Comparison of ENCODE assay signal across 10 mouse cellular contexts in genomic region chr13:98572011-98572570, GRCm38 (mm10).
A peak's percentile ranks its signal among the peaks of the same experiment; 100 is the strongest.
DNase-seq lines count a peak whose midpoint lies in the region; ATAC-seq and TF ChIP-seq lines count a peak whose summit lies in the region.
"Had no signal": no experiment of that assay in that cellular context is flagged by ENCODE, and none has a peak within 500 bp of the region (broad histone marks: within the 10 kb centered on the region; RNA-seq: fewer than 3 reads in every experiment).

No protein-coding gene starts in this region.

- ATAC-seq in lung, embryonic 14.5 days (ENCODE audit: insufficient read depth) = peak; percentile 48; the same call in 1 of the 2 replicates
- no peak for ATAC-seq in forebrain, embryonic 16.5 days
- ATAC-seq in limb, embryonic 13.5 days (ENCODE audit: low FRiP score, low read depth) = peak; percentile 61; the same call in 1 of the 2 replicates
- ATAC-seq in stomach, embryonic 14.5 days (ENCODE audit: insufficient number of reproducible peaks, insufficient read depth, low FRiP score, low read depth) = peak; percentile 33; the same call in 1 of the 2 replicates
- ATAC-seq in activated CD4-positive, CD25-positive, alpha-beta regulatory T cell, adult 4 months = no peak
- ATAC-seq: Patski had no signal

- peak overlapping the region; percentile 81 for H3K4me2 ChIP-seq in lung, embryonic 14.5 days
- H3K4me2 ChIP-seq in forebrain, embryonic 16.5 days (ENCODE audit: low read length) = peak overlapping the region; percentile 52
- H3K4me2 ChIP-seq in limb, embryonic 13.5 days (replicated peaks) = peak overlapping the region; percentile 83
- H3K4me2 ChIP-seq in stomach, embryonic 14.5 days (replicated peaks; ENCODE audit: low read depth, low read length) = peak overlapping the region; percentile 59

- no peak for DNase-seq in lung, embryonic 14.5 days
- DNase-seq in lung, postnatal 4 days = no peak
- no peak for DNase-seq in kidney, adult 18-20 months
- DNase-seq: cerebellum, adult 11 months; lung, postnatal 10 days had no signal

- no peaks in the 10 kb centered on the region for H3K36me3 ChIP-seq in lung, embryonic 14.5 days (ENCODE audit: insufficient read depth)
- H3K36me3 ChIP-seq in forebrain, embryonic 16.5 days (ENCODE audit: control insufficient read depth, insufficient read depth) = no peaks in the 10 kb centered on the region
- no peaks in the 10 kb centered on the region for H3K36me3 ChIP-seq in limb, embryonic 13.5 days
- no peaks in the 10 kb centered on the region for H3K36me3 ChIP-seq in stomach, embryonic 14.5 days (ENCODE audit: control insufficient read depth, insufficient read depth, low read length)

- peak overlapping the region; percentile 36; the same call in 1 of the 2 replicates for H3K9ac ChIP-seq in lung, embryonic 14.5 days
- H3K9ac ChIP-seq in forebrain, embryonic 16.5 days (replicated peaks; ENCODE audit: low read depth, low read length) = no peak overlapping the region
- H3K9ac ChIP-seq in limb, embryonic 13.5 days = no peak overlapping the region
- no peak overlapping the region for H3K9ac ChIP-seq in stomach, embryonic 14.5 days (replicated peaks; ENCODE audit: low read depth, low read length)

- WGBS in lung, embryonic 14.5 days = 13% methylated on average over 12 of the region's 14 CpGs
- WGBS in forebrain, embryonic 16.5 days = 2% methylated on average over 10 of the region's 14 CpGs
- WGBS in limb, embryonic 13.5 days = 11% methylated on average over 9 of the region's 14 CpGs
- 10% methylated on average over 13 of the region's 14 CpGs for WGBS in stomach, embryonic 14.5 days

- peaks cover 28% of the 10 kb centered on the region for H3K27me3 ChIP-seq in lung, embryonic 14.5 days (ENCODE audit: insufficient read depth, low read length)
- peaks cover 69% of the 10 kb centered on the region for H3K27me3 ChIP-seq in forebrain, embryonic 16.5 days (replicated peaks; ENCODE audit: control insufficient read depth, insufficient read depth, low read length)
- peaks cover 71% of the 10 kb centered on the region for H3K27me3 ChIP-seq in limb, embryonic 13.5 days
- H3K27me3 ChIP-seq in stomach, embryonic 14.5 days (ENCODE audit: control insufficient read depth, insufficient read depth, low read length) = peaks cover 11% of the 10 kb centered on the region; the same call in 1 of the 2 replicates
- H3K27me3 ChIP-seq: Patski had no signal

- no peak for TF ChIP-seq CTCF in lung, embryonic 14.5 days (IDR thresholded peaks at IDR 0.05; ENCODE audit: low read depth)

- H3K4me3 ChIP-seq in lung, embryonic 14.5 days (ENCODE audit: low read depth, low read length) = peak overlapping the region; percentile 44
- no peak overlapping the region for H3K4me3 ChIP-seq in forebrain, embryonic 16.5 days (replicated peaks; ENCODE audit: low read length)
- peak overlapping the region; percentile 48 for H3K4me3 ChIP-seq in limb, embryonic 13.5 days
- peak overlapping the region; percentile 29 for H3K4me3 ChIP-seq in stomach, embryonic 14.5 days (ENCODE audit: low read depth, low read length)

- H3K27ac ChIP-seq in lung, embryonic 14.5 days (ENCODE audit: low read depth) = no peak overlapping the region
- H3K27ac ChIP-seq in forebrain, embryonic 16.5 days (ENCODE audit: low read length) = no peak overlapping the region
- H3K27ac ChIP-seq in limb, embryonic 13.5 days = no peak overlapping the region
- no peak overlapping the region for H3K27ac ChIP-seq in stomach, embryonic 14.5 days (ENCODE audit: low read length)

- no peaks in the 10 kb centered on the region for H3K9me3 ChIP-seq in lung, embryonic 14.5 days (ENCODE audit: low read depth, low read length)
- H3K9me3 ChIP-seq in forebrain, embryonic 16.5 days (ENCODE audit: control insufficient read depth, low read length) = no peaks in the 10 kb centered on the region
- H3K9me3 ChIP-seq in limb, embryonic 13.5 days = no peaks in the 10 kb centered on the region
- H3K9me3 ChIP-seq in stomach, embryonic 14.5 days (ENCODE audit: control insufficient read depth, low read depth, low read length) = no peaks in the 10 kb centered on the region

- H3K4me1 ChIP-seq in lung, embryonic 14.5 days (ENCODE audit: insufficient read depth) = 0 out of 2 replicates have a peak, but pooled peaks cover 4% of the 10 kb centered on the region
- peaks cover 14% of the 10 kb centered on the region for H3K4me1 ChIP-seq in forebrain, embryonic 16.5 days (replicated peaks; ENCODE audit: control insufficient read depth, insufficient read depth, low read length)
- peaks cover 28% of the 10 kb centered on the region for H3K4me1 ChIP-seq in limb, embryonic 13.5 days
- peaks cover 6% of the 10 kb centered on the region; the same call in 1 of the 2 replicates for H3K4me1 ChIP-seq in stomach, embryonic 14.5 days (ENCODE audit: control insufficient read depth, insufficient read depth, low read length)

Comparison
In these comparisons a context has a peak if more than half of its experiments do, and no peak if none do; other contexts are left out.
1. ATAC-seq: peak in lung, embryonic 14.5 days (single experiment), limb, embryonic 13.5 days (single experiment) and stomach, embryonic 14.5 days (single experiment); none in forebrain, embryonic 16.5 days (single experiment) and activated CD4-positive, CD25-positive, alpha-beta regulatory T cell, adult 4 months (single experiment).
2. Peak in every context shown above with its lines, with median percentiles within 50 percentile points of each other: H3K4me2 ChIP-seq.